Mouse (Mus musculus) stomach, postnatal 0 days (tissue): Measurements from ENCODE around the gene Ip6k1.

Source experiments
- CTCF ChIP-seq: IDR thresholded peaks from 2 replicates; pipeline ENCODE4 v1.5.1; 2016; ENCODE audit warnings: antibody characterized with exemption, low read depth, mild to moderate bottlenecking, moderate library complexity
- EP300 ChIP-seq: optimal IDR thresholded peaks from 2 replicates; pipeline ENCODE3; 2016; ENCODE audit warnings: antibody characterized with exemption

DNA sequence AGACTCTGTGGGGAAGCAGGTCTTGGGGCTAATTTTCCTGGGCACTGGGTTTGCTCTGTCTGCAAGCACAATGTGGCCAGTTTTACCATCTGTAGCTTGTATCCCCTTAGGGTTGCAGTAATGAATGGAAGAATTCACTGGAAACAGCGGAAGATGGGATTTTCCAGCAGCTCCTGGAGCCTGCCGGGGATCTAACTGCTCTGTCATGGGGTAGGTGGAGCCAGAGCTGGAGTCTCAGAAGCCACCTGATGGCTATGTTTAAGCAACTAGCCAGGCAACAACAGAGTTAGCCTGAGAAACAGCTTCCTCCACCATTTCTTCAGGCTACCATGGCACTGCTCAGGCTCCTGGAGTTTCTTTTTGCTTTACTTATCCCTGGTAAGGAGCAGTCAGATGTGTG is 10.1 kb upstream of the Ip6k1 start, which contains the start of gene Cdhr4:
- TF ChIP-seq CTCF (no peak), EP300 (no peak)
